Mouse (Mus musculus): ENCODE results near the gene Sipa1l3. TPM values are rescaled to one million over a fixed set of nuclear protein-coding genes. Genes with fewer than 3 reads are reported as not detected.
A peak's percentile ranks its signal among the peaks of the same experiment; 100 is the strongest.

Sipa1l3 gene
- polyA plus RNA-seq, 1 experiment from 2014 or later, result 16.8 TPM

DNA sequence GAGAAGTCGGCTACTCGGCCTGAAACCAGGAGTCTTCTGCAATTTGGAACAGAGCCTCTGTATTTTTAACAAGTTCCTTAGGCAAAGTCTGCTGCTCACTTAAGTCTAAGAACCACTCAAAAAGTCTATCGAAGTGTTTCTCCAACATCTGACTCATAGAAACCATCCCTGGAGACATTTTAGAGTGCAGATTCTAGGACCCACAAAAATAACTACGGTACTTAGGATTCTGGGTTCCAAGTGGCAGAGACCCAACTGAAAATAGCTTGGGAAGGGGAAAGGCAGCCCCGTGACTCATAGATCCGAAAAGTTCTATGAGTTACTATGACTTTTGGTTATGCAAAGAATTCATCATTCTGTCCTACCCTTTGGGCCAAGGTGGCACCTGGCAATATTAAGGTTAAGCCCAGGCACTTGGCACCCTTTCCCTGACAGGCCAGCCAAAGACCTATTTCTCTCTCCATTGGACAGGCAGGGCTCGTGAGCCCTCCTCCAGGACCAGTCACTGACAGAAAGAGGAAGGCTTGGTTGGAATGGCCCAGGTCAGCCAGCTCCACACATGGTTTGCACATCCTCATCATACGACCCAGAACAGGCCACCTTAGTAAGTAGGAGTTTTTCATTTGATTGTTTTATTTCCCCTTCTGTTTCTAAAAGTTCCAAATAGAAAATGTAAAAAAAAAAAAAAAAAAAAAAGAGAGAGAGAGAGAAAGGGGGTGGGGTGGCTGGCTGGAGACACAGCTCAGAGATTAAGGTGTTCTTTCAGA lies 27.6 kb downstream of the Sipa1l3 start:
- Histone ChIP-seq H3K27ac (replicated peaks) (no peak overlapping the region), H3K4me3 (no peak overlapping the region), H3K9ac (no peak overlapping the region), H3K36me3 (peaks cover 6% of the 10 kb centered on the region; the same call in 1 of the 2 replicates), H3K9me3 (no peaks in the 10 kb centered on the region), H3K4me2 (no peak overlapping the region), H3K4me1 (replicated peaks) (peaks cover 16% of the 10 kb centered on the region), H3K27me3 (no peaks in the 10 kb centered on the region)
- 82% methylated on average over 8 of the region's 8 CpGs for WGBS
- ATAC-seq (ENCODE audit: low read depth), result no peak

- WGBS, result 14% methylated on average over 7 of the region's 7 CpGs
- H3K27me3 ChIP-seq, result no peaks in the 10 kb centered on the region
- H3K4me1 ChIP-seq (replicated peaks), result peaks cover 14% of the 10 kb centered on the region
- no peak for ATAC-seq (ENCODE audit: low read depth)
- H3K36me3 ChIP-seq, result peaks cover 4% of the 10 kb centered on the region; the same call in 1 of the 2 replicates
- no peaks in the 10 kb centered on the region for H3K9me3 ChIP-seq
- no peak overlapping the region for H3K27ac ChIP-seq (replicated peaks)
- no peak overlapping the region for H3K4me2 ChIP-seq
- H3K4me3 ChIP-seq, result no peak overlapping the region
- no peak overlapping the region for H3K9ac ChIP-seq
These were observed 28.6 kb downstream of the Sipa1l3 start for GRCm38 (mm10) chr7:29489851-29490250.

DNA sequence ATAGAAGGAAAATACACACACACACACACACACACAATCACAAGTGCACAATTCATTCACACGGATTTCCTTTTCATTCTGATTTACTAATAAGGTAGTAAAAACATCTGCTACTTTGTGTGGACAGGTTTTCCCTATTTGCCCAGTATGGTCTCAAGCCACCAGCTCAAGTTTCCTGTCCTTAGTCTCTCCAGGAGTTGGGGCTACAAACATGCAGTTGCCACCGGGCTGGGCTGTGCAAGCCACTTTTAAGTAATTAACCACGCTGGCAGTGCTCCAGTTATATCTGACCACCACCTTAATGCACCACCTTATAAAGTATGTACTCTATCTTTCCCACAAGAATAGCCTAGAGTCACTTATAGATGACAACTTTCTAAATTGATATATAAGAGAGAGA lies 29.1 kb downstream of the Sipa1l3 start:
- 16% methylated on average over 3 of the region's 3 CpGs for WGBS
- H3K4me2 ChIP-seq, result no peak overlapping the region
- no peaks in the 10 kb centered on the region for H3K27me3 ChIP-seq
- H3K4me1 ChIP-seq (replicated peaks), result peaks cover 16% of the 10 kb centered on the region
- no peak for ATAC-seq (ENCODE audit: low read depth)
- no peak overlapping the region for H3K4me3 ChIP-seq
- no peaks in the 10 kb centered on the region for H3K36me3 ChIP-seq
- H3K9me3 ChIP-seq, result no peaks in the 10 kb centered on the region
- H3K27ac ChIP-seq (replicated peaks), result no peak overlapping the region
- no peak overlapping the region for H3K9ac ChIP-seq

GRCm38 (mm10) chr7:29486753-29487152 lies 31.7 kb downstream of the Sipa1l3 start:
- Histone ChIP-seq H3K4me3 (no peak overlapping the region), H3K4me1 (replicated peaks) (peaks cover 28% of the 10 kb centered on the region), H3K9me3 (no peaks in the 10 kb centered on the region), H3K36me3 (no peaks in the 10 kb centered on the region), H3K27ac (replicated peaks) (no peak overlapping the region), H3K4me2 (no peak overlapping the region), H3K9ac (no peak overlapping the region), H3K27me3 (no peaks in the 10 kb centered on the region)
- WGBS, result 66% methylated on average over 3 of the region's 3 CpGs
- ATAC-seq (ENCODE audit: low read depth), result no peak

DNA sequence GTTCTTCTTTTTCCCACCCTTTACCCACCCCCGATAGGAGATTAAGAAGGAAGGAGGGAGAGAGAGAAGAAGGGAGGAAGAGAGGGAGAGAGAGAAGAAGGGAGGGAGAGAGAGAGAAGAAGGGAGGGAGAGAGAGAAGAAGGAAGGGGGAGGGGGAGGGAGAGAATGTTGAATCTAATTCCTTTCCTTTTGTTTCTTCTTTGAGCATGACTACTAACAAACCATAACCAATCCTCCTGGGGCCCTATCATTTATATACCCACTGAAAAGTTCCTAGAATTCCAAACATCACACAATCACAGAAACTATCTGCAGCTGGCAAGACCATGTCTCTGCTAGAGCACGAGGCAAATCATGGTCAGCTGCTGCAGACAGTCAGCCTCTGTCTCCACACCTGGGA lies 32.7 kb downstream of the Sipa1l3 start:
- no peaks in the 10 kb centered on the region for H3K9me3 ChIP-seq
- no peak overlapping the region for H3K4me2 ChIP-seq
- no peaks in the 10 kb centered on the region for H3K36me3 ChIP-seq
- peaks cover 38% of the 10 kb centered on the region for H3K4me1 ChIP-seq (replicated peaks)
- H3K27ac ChIP-seq (replicated peaks), result no peak overlapping the region
- H3K9ac ChIP-seq, result no peak overlapping the region
- WGBS, result 66% methylated on average over 2 of the region's 2 CpGs
- no peak overlapping the region for H3K4me3 ChIP-seq
- no peak for ATAC-seq (ENCODE audit: low read depth)
- no peaks in the 10 kb centered on the region for H3K27me3 ChIP-seq

DNA sequence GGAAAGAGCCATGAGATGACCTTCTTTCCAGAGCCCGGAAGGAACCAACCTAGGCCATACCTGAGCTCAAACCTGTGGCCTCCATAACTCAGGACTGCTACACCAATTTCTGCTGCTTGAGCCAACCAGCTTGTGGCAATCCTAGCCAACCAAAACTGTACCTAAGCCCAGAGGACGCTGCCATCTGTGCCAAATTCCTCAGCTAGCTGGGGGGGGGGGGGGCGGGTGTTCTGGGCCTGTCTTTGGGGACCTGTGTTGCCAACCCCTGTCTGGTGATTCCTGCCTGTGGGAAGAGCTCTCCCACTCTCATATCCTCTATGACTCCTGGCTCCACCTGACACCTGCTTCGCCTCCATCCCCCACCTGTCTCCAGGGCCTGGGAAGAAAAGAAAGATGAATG lies 34.9 kb downstream of the Sipa1l3 start:
- Histone ChIP-seq H3K36me3 (no peaks in the 10 kb centered on the region), H3K4me2 (no peak overlapping the region), H3K27me3 (no peaks in the 10 kb centered on the region), H3K9ac (no peak overlapping the region), H3K4me3 (no peak overlapping the region), H3K27ac (replicated peaks) (no peak overlapping the region), H3K9me3 (no peaks in the 10 kb centered on the region), H3K4me1 (replicated peaks) (peaks cover 30% of the 10 kb centered on the region)
- 83% methylated on average over 4 of the region's 4 CpGs for WGBS
- ATAC-seq (ENCODE audit: low read depth), result no peak

- 41% methylated on average over 15 of the region's 15 CpGs for WGBS
- H3K36me3 ChIP-seq, result no peaks in the 10 kb centered on the region
- peak overlapping the region; percentile 17; the same call in 1 of the 2 replicates for H3K4me2 ChIP-seq
- H3K9ac ChIP-seq, result peak overlapping the region; percentile 13
- H3K4me1 ChIP-seq (replicated peaks), result peaks cover 30% of the 10 kb centered on the region
- H3K4me3 ChIP-seq, result no peak overlapping the region
- H3K27me3 ChIP-seq, result no peaks in the 10 kb centered on the region
- peak; percentile 61; the same call in 1 of the 2 replicates for ATAC-seq (ENCODE audit: low read depth)
- peak overlapping the region; percentile 66 for H3K27ac ChIP-seq (replicated peaks)
- no peaks in the 10 kb centered on the region for H3K9me3 ChIP-seq
These were observed 36.9 kb downstream of the Sipa1l3 start for GRCm38 (mm10) chr7:29481345-29482155.

- Histone ChIP-seq H3K4me2 (0 out of 2 replicates have a peak overlapping the region, but pooled peaks have one; percentile 17), H3K9me3 (no peaks in the 10 kb centered on the region), H3K4me1 (replicated peaks) (peaks cover 30% of the 10 kb centered on the region), H3K9ac (peak overlapping the region; percentile 13; the same call in 1 of the 2 replicates), H3K36me3 (no peaks in the 10 kb centered on the region), H3K4me3 (no peak overlapping the region), H3K27me3 (no peaks in the 10 kb centered on the region), H3K27ac (replicated peaks) (peak overlapping the region; percentile 66)
- no peak for ATAC-seq (ENCODE audit: low read depth)
- 82% methylated on average over 16 of the region's 16 CpGs for WGBS
These were observed 37.7 kb downstream of the Sipa1l3 start for GRCm38 (mm10) chr7:29480590-29481344.

DNA sequence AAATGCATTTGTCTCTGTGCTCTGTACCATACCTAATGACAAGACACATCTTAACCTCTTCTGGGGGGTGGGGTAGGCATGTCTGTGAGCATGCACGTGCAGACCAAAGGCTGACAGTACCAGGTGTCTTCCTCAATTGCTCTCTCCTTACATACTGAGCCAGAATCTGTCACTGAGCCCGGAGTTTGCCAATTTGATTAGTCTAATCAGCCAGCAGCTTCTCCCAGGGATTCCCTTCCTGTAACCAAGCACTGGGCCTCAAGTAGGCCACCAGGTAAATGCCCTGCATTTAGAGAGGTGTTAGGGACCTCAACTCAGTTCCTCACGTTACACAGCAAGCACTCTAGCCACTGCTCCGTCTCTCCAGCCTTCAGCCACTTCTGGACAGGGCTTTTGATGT lies 38.3 kb downstream of the Sipa1l3 start:
- no peaks in the 10 kb centered on the region for H3K27me3 ChIP-seq
- no peak overlapping the region for H3K4me3 ChIP-seq
- peaks cover 30% of the 10 kb centered on the region for H3K4me1 ChIP-seq (replicated peaks)
- H3K27ac ChIP-seq (replicated peaks), result no peak overlapping the region
- H3K36me3 ChIP-seq, result no peaks in the 10 kb centered on the region
- no peaks in the 10 kb centered on the region for H3K9me3 ChIP-seq
- H3K9ac ChIP-seq, result no peak overlapping the region
- 80% methylated on average over 4 of the region's 4 CpGs for WGBS
- H3K4me2 ChIP-seq, result no peak overlapping the region
- no peak for ATAC-seq (ENCODE audit: low read depth)

- Histone ChIP-seq H3K4me3 (no peak overlapping the region), H3K27ac (replicated peaks) (no peak overlapping the region), H3K9me3 (no peaks in the 10 kb centered on the region), H3K36me3 (no peaks in the 10 kb centered on the region), H3K4me1 (replicated peaks) (peaks cover 30% of the 10 kb centered on the region), H3K9ac (no peak overlapping the region), H3K27me3 (no peaks in the 10 kb centered on the region), H3K4me2 (no peak overlapping the region)
- ATAC-seq (ENCODE audit: low read depth), result no peak
- WGBS, result 92% methylated on average over 7 of the region's 7 CpGs
These were observed 43.4 kb downstream of the Sipa1l3 start for GRCm38 (mm10) chr7:29475005-29475404.

DNA sequence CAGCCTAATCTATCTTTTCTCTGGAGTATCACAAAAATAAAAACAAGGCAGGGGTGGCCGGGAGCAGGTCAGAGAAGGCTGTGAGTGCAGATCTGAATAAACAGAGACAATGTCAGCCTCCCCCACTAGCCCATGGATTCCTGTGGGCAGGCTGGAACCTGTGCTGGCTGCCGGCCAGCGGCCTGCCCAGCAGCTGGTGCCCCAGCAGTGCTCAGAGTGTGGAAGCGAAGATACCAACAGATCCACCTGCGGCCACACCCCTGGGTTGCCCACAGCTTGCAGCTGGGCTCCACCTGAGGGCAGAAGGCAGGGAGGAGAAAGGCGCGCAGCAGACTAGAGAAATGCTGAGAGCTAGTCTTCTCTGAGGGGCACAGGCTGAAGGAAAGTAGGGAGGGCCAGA lies 47.1 kb downstream of the Sipa1l3 start:
- Histone ChIP-seq H3K36me3 (no peaks in the 10 kb centered on the region), H3K4me1 (replicated peaks) (peaks cover 41% of the 10 kb centered on the region), H3K9me3 (no peaks in the 10 kb centered on the region), H3K27ac (replicated peaks) (0 out of 2 replicates have a peak overlapping the region, but pooled peaks have one; percentile 18), H3K27me3 (no peaks in the 10 kb centered on the region), H3K4me2 (no peak overlapping the region), H3K4me3 (no peak overlapping the region), H3K9ac (no peak overlapping the region)
- ATAC-seq (ENCODE audit: low read depth), result no peak
- 71% methylated on average over 7 of the region's 7 CpGs for WGBS
